Mouse (Mus musculus): Measurements from ENCODE around the gene D930048N14Rik. TPM values are rescaled to one million over a fixed set of nuclear protein-coding genes. Genes with fewer than 3 reads are reported as not detected.
A peak's percentile ranks its signal among the peaks of the same experiment; 100 is the strongest.
"Not testable (repeated sequence)": the region's sequence is repeated elsewhere in the genome, so short reads cannot be mapped to it uniquely, and the experiment has no call there.

Gene D930048N14Rik
- total RNA-seq, 4 experiments from 2014 or later = 0.22 to 1.0 (median 0.63) TPM

DNA sequence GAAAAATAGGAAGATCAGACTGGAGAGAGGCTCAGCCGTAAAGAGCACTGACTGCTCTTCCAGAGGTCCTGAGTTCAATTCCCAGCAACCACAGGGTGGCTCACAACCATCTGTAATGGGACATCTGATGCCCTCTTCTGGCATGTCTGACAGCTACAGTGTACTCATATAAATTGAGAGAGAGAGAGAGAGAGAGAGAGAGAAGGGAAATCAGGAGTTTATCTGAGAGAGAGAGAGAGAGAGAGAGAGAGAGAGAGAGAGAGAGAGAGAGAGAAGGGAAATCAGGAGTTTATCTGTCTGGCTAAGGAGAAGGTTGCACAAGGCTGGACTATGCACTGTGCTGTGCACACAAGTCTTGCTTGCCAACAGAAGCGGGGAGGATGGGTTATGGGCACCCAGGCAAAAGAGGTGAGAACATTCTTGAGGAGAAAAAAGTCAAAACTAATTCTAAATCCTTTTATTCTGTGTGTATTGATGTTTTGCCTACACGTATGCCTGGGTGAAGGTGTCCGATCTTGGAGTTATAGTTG lies 2.2 kb downstream of the D930048N14Rik start:
- DNase-seq (ENCODE audit: low spot score) = no peak

DNA sequence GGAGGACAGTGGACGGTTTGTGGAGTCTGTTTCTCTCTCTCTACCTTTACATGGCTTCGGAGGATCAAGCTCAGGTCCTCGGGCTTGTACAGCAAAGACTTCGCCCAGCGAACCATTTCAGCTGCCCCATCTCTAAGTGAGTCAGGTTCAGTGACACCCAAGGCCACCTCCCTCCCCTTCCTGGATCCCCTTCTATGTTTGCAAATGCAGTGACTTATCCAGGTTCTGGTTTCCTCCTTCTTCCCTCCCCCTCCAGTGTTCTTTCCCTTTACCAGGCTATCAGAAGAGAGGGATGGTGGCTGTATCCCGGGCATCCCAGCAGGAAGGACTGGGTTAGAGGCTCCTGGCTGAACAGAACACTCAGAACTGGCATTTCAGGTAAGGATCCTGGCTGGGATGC lies 3.0 kb downstream of the D930048N14Rik start:
- no peak for DNase-seq (ENCODE audit: low spot score)

DNA sequence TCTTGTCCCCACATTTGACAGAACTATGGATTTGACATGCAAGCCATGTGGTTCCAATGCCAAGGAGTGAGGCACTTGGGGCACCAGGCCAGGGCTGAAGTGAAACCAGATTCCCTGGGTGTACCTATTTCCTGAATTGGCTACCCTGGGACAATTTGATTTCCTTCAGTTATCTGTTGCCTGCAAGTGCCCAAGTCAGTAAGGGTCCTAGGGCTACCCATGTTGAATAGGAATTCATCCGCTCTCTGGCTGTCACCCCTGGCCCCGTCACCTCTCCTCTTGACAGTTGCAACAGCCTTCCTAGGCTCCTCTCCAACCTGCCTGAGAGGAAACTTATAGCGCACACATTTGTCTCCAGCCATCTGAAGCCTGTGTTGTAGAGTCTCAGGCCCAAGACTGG lies 4.1 kb downstream of the D930048N14Rik start:
- no peak for DNase-seq (ENCODE audit: low spot score)

DNA sequence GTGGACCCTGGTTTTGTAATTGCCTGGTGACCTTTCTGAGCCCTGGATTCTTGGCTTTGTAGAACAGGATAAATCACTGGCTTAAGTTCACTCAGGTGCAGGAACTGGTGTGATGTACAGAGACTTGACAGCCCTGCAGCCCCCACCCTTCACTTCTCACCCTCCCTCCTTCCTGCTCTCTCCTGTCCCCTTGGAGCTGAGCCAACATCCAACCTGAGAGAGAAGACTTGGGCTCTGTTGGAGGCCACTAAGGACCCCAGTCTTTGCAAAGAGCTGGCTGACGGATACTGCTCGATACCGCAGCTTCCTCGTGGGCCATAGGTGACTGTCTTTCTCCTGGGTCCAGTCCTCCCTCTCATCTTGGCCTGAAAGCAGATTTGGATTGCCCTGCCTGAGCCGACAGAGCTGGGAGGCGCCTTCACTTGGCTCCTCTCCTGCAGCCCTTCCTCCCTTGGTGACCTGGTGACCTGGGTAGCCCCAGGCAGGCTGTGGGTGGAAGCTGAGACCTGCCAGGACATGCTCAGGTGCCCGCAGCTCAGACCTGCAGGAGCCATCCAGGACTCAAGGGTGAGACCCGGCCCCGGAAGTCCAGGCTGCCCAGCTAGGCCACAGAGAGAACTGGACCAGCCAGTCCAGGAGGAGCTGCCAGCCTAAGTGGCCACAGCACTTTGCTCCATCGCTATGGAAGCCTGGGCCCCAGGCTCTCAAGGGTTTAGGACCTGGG lies 6.2 kb downstream of the D930048N14Rik start:
- no peak for DNase-seq (ENCODE audit: low spot score)

DNA sequence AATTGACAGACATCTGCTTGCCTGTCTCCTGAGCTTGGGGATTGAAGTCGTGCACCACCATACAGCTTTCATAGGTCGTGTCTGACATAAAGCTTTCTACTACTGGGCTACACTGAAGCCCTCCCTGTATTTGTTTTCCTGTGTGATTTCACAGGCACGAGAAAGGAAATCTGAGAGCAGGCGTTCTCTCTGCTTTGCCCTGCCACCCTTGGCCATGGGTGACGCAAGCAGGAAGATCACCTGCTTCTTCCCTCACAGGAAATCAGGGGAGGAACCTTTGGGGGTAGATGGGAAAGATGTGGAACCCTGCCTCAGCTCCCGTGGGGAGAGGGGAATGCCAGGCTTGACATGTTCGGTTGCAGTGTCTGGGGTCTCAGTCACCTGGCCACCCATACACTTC lies 7.5 kb downstream of the D930048N14Rik start:
- DNase-seq (ENCODE audit: low spot score) = no peak

DNA sequence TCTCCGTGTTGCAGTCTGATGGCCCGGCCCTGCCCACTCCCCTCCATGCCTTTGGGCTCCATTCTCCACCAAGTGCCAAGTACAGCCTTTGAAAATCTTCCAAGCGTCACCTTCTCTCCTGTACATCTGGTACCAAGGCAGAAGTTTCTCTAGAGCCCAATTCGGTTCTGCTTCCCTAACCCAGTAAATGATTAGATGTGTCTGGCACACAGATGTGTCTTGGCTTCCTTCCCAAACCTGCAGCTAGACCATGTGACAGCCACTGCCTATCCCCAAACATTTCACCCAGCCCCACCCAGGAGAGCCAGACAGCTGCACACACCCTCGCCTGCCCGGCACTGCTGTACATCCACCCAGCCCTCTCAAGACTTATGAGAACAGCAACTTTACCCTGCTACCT lies 8.0 kb downstream of the D930048N14Rik start:
- no peak for DNase-seq (ENCODE audit: low spot score)

DNA sequence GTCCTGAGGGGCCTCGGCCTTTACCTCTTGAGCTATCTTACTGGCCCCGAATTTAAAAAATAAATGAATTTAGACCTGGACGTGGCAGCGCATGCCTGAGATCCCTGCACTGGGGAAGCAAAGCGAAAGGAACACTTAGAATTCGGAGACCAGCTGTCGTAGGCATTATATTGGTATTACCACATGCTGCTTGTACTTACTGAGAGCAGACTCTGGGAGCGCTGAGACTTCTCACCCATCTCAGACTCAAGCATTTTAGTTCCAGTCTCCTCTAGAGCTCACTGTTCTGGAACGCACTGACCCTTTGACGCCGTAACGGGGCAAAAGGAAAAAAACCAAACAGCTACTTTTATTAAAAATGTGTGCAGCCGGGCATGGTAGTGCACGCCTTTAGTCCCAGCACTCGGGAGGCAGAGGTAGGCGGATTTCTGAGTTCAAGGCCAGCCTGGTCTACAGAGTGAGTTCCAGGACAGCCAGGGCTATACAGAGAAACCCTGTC lies 11.2 kb downstream of the D930048N14Rik start:
- no peak for DNase-seq (ENCODE audit: low spot score)

DNA sequence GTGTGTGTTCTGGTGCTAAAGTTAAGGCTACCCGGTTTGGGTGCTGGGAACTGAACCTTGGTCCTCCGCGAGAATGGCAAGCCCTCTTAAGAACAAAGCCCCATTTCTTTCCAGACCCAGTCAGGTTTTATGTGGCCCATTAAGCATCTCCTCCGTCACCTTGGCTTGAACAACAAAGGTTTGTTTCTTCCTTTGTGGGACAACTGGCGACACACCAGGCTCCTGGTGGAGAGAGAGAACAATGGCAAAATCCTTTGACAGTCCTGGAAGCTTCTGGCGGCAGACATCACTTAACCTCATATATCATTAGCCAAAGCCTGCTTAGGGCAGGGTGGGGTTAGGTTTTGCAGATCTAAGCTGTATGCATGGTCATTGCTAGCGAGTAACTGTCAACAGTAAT lies 11.9 kb downstream of the D930048N14Rik start:
- no peak for DNase-seq (ENCODE audit: low spot score)

DNA sequence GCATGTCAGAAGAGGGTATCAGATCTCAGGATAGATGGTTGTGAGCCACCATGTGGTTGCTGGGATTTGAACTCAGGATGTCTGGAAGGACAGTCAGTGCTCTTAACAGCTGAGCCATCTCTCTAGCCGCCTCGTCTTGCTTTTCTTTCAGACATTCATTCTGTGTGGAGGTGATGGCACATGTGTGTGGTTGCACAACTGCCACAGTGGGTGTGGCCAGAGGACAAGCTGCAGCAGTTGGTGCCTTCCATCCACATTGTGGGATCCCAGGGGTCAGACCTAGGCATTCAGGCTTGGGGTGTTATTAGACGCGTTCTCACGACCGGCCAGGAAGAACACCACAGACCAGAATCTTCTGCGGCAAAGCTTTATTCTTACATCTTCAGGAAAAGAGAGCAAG lies 14.0 kb downstream of the D930048N14Rik start:
- not testable (repeated sequence) for DNase-seq (ENCODE audit: low spot score)

DNA sequence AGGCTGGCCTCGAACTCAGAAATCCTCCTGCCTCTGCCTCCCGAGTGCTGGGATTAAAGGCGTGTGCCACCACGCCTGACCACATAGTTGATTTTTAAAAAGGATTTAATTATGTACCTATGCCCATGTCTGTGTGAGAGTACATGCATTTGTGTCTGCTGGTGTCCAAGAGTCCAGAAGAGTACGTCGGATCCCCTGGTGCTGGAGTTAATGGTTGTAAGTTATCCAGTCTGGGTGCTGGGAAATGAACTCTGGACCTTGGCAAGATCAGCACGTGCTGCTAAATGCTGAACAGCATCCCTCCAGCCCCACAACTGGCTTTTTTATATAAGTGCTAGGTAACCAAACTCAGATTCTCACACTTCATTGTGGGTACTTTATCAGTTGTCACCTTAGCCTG lies 20.1 kb downstream of the D930048N14Rik start:
- no peak for DNase-seq (ENCODE audit: low spot score)

DNA sequence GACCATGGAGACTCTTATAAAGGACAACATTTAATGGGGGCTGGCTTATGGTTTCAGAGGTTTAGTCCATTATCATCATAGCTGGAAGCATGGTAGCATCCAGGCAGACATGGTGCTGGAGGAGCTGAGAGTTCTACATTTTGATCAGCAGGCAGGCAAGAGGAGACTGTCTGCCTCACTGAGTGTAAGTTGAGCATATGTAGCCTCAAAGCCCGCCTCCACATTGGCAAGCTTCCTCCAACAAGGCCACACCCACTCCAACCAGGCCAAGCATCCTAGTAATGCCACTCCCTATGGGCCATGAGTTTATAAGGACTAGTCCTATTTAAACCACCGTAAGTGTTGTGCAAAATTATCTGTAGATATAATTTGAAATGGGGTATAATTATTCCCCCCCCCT lies 20.6 kb downstream of the D930048N14Rik start:
- no peak for DNase-seq (ENCODE audit: low spot score)

DNA sequence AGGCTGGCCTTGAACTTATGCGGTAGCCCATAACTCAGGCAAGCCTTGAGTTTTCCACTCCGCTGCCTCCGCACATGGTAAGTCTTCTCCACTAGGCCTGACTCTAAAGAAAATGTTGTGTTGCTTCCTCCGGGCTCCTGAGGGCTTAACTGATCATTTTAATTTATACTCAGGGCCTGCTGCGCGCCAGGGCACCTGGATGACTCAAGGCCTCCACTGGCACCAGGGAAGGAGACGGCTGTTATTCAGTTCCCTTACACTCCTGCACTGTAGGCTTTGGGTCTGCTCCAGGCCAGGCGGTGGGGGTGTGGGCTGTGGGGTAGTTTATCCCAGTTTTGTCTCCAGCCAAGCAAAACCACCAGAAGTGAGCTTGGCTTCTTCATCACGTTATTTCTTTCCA lies 22.5 kb downstream of the D930048N14Rik start:
- DNase-seq (ENCODE audit: low spot score) = no peak

DNA sequence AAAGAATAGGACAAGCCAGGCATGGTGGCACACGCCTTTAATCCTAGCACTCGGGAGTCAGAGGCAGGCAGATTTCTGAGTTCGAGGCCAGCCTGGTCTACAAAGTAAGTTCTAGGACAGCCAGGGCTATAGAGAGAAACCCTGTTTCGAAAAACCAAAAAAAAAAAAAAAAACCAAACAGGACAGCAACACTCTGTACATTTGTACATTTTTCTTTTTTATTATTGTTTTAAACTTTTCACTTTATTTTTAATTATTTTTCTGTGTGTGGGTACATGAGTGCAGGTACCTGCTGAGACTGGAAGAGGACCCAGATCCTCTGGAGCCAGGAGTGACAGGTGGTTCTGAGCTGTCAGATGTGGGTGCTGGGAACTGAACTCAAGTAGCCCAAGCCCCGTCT lies 24.6 kb downstream of the D930048N14Rik start:
- DNase-seq (ENCODE audit: low spot score) = no peak

DNA sequence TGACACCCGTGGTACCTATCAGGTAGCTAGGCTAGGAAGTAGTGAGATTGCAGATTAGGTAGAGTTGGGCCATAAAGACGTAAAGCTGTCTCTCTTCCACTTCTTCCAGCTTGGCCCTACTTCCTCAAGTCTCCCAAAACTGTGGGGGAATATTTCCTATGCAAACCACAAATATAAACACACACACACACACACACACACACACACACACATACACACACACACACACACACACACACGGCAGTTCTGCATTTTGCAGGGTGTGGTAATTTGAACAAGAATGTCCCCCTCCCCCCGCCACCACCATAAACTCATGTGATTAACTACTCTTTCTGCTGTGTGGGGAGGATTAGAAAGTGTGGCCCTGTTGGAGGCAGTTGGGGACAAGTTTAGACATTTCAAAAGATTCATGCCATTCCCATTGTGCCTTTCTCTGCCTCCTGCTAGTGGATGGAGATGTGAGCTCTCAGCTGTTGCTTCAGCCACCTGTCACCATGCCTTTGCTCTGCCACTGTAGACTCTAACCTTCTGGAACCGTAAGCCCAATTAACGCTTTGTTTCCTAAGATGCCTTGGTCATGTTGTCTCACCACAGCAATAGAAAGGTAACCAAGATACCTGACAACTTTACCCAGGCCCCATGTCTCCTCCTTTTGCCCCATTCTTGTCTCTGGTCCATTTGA lies 27.1 kb downstream of the D930048N14Rik start:
- no peak for DNase-seq (ENCODE audit: low spot score)

DNA sequence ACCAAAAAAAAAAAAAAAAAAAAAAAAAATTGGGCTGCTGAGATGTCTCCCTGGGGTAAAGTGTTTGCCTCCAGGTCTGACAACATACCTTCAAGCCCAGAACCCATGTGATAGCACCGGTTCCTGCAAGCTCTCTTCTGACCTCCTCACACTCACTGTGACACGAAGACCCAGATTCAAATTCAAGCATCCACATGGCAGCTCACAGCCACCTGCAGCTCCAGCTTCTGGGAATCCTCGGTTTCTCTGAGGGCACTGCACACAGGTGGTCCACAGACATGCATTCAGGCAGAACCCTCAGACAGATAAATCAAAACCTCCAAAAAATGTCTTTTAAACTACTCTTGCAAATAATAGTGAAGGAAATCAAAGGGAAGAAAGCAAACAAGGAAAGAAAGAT lies 28.7 kb downstream of the D930048N14Rik start:
- DNase-seq (ENCODE audit: low spot score) = no peak

DNA sequence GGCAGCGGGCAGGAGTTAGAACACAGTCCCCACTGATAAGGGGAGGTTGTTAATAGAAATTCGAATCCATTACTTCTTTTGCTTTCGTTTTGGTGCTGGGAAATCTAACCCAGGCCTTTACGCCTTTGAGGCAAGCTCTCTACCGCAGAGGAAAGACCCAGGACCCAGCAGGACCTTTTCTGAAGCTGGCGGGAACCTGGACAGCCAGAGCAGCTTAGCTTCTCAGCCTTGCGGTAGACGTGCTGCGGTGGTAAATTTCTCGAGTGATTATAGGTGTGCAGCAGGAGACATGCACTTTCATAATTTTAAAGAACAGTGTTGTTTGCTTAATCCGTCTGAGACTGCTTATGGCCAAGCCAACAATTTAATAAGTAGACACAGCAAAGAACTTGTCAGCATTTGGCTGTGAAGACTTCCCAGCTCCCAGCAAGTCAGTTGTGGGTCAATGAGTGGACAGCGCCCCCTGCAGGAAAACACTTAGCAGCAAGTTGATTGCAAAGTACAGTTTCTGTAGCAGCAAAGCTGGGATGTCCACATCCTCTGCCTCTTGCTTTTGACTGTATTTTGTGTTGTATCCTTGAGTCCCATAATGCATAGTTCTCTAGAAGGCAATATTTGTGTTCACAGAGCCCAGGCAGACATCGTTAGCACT lies 30.7 kb downstream of the D930048N14Rik start:
- DNase-seq (ENCODE audit: low spot score) = peak; percentile 89

DNA sequence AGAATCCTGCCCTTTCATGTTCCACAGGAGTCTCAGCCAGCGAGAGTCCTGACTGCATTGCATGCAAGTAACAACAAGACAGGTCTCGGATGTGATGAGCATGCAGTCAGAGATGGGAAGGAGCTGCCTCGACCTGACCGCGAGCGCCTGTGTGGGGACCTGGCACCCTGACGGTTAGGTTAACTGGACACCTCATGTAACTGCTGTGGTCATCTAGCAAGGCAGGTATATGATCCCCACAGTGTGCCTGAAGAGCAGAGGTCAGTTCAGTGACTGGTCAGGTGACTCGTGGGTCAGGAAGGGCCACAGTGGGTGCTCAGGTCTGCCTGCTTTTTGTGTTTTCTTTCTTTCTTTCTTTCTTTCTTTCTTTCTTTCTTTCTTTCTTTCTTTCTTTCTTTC lies 31.2 kb downstream of the D930048N14Rik start:
- DNase-seq (ENCODE audit: low spot score) = no peak

DNA sequence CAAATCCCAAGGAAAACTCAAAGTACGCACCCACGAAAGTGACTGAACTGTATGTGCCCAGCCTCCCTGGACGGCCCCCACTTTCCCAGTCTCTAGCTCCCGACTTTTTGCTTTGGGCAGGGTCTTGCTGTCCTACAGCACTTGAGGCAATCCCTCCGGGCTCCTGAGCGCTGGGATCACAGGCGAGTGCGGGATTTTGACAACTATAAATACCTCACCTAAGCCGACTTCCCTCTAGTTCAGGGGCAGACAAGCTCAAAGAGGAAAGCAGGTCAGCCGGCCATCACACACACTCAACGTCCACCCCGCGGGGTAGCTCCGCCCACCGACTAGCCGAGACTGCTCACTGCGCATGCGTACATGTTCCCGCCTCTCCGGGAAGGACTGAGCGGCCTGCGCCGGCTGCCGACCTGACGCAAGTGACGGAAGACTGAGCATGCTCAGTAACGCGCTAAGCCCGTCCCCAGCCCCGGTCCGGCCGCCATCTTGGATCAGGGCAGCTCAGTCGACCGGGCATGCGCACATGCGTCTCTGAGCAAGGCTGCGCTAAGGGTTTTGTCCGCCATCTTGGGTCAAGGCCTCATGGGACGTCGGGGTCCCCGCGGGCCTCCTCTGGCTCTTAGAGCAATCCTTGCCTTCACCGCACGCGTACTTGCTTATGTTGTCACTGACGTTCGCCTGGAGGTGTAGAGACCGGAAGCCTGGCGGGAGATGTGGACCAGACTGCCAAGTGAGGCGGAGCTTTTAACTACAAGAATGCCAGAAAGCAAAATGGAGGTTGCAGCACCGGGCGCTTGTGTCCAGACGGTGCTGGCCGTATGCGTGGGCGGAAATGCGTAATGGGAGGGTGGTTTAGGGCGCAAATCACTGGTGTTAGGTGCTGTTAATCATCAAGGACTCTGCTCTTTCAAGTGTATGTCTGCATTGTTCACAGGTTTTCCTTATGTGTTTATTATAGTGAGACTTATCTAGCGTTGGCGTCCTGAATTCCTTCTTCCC lies 37.9 kb downstream of the D930048N14Rik start, which contains the start of gene 0610009B22Rik:
TSS of gene 0610009B22Rik (minus strand) at position 545 of the 999 bp plus-strand sequence.
- DNase-seq (ENCODE audit: low spot score) = peak; percentile 99

DNA sequence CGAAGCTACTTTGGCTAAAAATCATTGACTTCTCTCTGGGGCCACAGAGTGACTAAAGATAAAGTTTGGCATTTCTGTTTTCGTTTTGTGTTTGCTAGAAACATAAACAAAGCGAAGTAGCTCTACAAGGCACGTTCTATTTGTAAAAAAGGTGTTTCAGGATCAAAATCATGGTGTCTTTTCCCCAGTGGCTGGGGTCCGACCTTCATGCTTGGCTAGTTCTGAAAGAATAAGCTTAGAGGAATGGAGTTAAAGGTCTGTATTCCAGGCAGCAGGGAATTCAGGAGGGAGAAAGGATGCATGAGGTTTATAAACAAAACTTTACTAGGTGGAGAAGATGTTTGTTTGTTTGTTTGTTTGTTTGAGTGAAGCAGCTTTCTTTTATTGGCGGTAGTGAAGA lies 38.6 kb downstream of the D930048N14Rik start:
- DNase-seq (ENCODE audit: low spot score) = no peak

DNA sequence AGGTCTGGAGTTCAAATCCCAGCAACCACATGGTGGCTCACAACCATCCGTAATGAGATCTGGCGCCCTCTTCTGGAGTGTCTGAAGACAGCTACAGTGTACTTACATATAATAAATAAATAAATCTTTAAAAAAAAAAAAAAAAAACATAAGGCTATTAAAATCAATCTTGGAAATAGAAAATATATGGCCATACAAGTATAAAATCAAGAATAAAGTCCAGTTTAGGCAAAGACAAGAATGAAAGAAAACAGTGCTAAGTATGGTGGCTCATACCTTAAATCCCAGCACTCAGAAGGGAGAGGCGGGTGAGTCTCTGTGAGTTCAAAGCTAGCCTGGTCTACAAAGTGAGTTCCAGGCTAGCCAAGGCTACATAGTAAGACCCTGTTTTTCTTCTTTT lies 39.8 kb downstream of the D930048N14Rik start:
- not testable (repeated sequence) for DNase-seq (ENCODE audit: low spot score)

DNA sequence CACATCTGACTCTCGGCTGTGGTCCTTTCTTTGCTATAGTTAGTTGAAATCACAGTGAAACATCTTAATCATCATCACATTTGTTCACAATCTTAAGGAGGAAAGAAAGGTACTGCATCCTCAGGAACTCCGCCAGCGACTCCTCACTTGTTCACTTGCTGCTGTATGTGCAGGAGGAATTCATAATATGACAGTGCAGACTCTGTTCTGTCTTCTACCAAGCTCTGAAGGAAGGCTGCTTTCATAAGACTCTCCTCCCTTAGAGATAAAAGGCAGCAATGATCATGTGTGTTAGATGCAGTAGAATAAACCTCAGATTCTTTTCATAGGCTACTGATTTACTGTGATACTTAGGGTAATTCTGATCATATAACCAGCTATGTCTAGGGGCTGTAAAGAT lies 44.2 kb downstream of the D930048N14Rik start:
- DNase-seq (ENCODE audit: low spot score) = no peak
